Mouse (Mus musculus): ENCODE results near the gene Ctdspl. TPM values are rescaled to one million over a fixed set of nuclear protein-coding genes. Genes with fewer than 3 reads are reported as not detected.
A peak's percentile ranks its signal among the peaks of the same experiment; 100 is the strongest.

Ctdspl gene
- total RNA-seq, 2 experiments from 2014 or later: 34.4 to 38.3 TPM

DNA sequence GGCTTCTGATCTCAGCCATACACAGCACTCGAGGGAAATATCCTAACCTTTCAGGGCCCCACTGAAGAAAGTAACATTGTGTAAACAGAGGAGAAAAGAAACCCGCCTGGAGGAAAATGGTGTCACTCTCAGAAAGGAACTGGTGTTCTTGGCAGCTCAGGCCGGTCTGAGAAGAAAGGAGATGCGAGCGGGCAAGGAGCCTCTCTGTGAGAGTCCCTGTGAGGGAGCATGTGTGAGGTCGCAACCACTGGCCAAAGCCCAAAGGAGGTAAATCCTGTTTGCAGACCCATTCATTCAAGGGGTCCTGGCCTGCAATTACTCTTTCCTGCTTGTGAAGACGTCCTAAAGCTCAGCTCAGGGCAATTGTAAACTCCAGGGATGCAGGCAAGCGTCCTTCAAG, 11.7 kb upstream of the Ctdspl start:
- no peak for DNase-seq (ENCODE audit: low spot score in 2 of 2)
- intact Hi-C loops (cut with DNase I): loop anchor here (10.0 kb wide), 1 partner anchor 280 kb away; no protein-coding TSS in a partner anchor

DNA sequence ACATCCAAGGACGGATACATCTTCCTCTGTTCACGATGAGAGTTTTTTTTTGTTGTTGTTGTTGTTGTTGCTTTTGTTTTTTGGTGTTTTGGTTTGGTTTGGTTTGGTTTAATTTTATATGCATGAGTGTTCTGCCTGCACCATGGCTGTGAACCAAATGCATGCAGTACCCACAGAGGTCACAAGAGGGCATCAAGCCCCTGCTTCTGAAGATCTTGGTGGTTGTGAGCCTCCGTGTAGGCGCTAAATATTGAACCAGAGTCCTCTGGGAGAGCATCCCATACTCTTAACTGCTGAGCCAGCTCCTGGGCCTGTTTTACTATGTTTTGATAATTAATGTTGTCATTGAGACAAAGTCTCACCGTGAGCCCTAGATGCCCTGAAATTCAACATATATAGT, 11.0 kb upstream of the Ctdspl start:
- no peak for DNase-seq (ENCODE audit: low spot score in 2 of 2)
- intact Hi-C loops (cut with DNase I): loop anchor here (10.0 kb wide), 1 partner anchor 280 kb away; no protein-coding TSS in a partner anchor

DNA sequence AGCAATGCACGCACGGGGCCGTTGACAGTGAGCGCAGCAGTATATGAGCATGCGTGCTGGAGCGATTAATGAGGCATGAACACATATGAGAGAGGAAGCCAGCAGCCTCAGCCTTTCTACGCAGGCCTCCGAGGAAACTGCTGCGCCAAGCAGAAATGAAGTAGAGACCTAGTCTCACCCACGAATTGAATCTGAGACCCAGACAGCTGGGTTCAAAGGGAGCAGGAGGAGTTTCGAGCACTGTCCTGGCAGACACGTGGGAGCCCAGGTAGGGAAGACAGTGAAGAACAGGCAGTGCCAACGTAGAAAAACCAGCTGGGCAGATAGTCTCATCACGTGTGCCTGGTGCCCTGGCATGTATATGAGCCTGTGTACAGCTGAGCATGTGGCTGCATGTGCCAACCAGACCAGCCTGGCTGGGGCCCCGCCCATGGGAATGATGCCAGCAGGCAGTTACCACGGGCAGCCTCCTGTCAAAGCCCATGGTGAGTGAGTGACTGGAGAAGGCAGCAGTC, 6.5 kb upstream of the Ctdspl start:
- intact Hi-C loops (cut with DNase I): loop anchor here (1.0 to 10.0 kb wide), 3 partner anchors 148 to 425 kb away; partner anchors contain the start of gene Myd88
- DNase-seq (ENCODE audit: low spot score in 2 of 2): peak; percentile 36 to 37

DNA sequence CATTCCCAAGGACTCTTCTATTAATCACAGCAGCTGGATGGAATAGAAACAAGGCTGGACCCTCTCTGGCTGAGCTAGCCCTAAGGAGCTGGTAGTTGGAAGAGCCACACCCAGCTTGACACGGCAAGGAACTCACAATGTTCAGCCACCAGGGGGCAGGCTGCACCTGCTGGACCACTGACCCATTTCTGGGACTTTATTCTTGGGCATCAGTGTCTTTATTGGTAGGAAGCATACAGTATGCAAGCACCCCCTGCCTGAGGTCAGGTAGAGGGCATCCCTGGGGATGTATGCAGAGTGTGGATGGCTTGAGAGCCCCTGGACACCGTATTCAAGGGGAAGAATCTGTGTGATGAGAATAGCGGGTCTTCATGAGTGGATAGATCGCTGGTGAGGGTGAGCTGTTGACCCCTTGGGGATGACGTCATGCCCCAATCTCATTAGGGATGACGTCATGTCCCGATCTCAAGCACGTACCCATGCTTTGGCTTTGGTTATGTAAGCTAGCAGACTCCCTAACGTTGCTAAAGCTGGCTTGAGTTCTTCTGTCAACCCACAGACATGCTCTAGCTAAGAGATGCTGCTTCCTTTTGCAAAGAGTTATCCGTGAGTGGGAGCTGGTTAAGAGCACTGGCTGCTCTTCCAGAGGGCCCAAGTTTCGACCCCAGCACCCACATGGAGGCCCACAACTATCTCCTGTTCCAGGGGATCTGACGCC, 5.3 kb upstream of the Ctdspl start:
- intact Hi-C loops (cut with DNase I): loop anchor here (1.0 to 10.0 kb wide), 2 partner anchors 146 to 424 kb away; partner anchors contain the start of gene Myd88
- DNase-seq (ENCODE audit: low spot score in 2 of 2): peak; percentile 76 to 78

DNA sequence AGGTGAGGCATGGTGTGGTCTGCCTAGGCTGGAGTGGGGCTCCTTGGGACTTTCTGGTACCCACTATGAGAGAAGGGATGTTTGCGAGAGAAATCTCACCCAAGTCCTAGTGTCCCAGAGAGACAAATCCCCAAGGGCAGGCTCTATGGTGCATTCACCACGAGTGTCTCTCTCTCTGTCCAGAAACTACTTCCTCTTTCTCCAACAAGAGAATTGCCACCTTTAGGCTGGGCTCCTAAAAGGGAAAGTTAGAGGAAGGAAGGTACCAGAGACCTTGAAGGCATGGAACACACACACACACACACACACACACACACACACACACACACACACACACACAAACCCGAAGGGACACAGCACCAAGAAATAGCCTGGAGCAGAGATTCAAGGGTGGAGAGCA, 4.3 kb upstream of the Ctdspl start:
- no peak for DNase-seq (ENCODE audit: low spot score in 2 of 2)
- intact Hi-C loops (cut with DNase I): loop anchor here (10.0 kb wide), 1 partner anchor 423 kb away; the partner anchor contains the start of gene Myd88

DNA sequence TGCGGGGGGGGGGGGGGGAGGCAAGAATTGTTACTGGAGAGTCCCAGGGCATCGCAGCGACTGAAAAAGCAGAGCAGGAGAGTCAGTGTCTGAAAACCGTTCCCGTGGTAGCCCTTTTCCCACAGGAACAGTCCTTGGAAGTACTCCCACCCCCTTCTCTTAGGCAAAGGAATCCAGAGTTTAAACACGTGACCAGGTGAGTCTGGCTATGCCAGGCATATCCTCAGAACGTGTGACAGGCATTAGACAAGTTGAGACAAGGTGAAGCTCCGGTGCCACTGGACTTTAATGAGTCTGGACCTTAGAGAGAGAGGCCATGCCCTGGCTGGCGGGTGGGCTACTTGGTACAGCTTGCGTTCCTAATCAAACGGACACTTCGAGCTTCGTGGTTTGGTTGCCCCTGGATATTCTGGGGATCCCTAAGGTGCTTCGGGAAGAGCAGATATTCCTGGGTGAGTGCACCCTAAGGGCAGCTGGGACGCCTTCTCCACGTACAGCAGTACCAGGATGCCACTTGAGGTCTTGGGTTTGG, 1.6 kb upstream of the Ctdspl start:
- no peak for DNase-seq (ENCODE audit: low spot score in 2 of 2)
- intact Hi-C loops (cut with DNase I): loop anchor here (5.0 to 10.0 kb wide), 3 partner anchors 53 to 420 kb away; partner anchors contain the start of gene Myd88

DNA sequence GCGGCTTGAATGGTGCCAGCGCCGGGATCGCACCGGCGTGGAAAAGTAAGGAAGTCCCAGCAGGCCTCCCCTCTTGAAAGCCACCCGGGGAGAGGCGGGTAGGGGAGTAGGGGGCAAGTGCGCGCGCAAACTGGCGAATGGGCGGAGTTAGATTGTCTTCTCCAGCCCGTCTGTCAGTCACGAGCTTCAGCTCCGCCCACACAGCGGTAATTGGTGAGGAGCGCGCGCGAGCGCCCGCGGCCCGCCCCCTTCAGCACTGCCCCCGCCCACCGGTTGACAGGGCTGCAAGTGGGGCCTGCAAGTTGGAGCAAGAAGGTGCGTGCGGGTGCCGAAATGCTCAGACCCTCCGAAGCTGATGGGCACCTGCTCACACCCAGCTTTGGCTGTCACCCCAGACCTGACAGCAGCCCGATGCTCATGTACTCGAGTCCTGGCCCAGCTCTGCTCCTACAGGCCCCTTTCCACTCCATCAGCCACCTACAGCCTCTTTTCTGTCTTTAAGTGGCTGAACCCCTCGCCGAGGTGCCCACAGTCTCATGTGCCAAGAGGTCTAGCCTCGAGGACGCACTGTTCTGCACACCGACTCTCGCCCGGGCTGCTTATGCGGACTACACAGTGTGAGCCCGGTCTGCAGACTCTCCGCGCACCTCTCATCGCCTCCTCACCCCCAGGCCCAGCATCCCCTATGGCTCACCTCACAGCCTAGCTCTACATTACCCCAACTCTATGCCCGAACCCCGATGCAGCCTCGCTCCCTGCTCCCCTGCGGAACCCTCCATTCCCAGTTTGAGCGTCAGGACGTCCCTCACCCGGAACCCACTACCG, 755 bp upstream of the Ctdspl start:
- peak; percentile 91 to 92 for DNase-seq (ENCODE audit: low spot score in 2 of 2)
- intact Hi-C loops (cut with DNase I): loop anchor here (2.0 to 10.0 kb wide), 4 partner anchors 52 to 419 kb away; partner anchors contain the start of gene Myd88

DNA sequence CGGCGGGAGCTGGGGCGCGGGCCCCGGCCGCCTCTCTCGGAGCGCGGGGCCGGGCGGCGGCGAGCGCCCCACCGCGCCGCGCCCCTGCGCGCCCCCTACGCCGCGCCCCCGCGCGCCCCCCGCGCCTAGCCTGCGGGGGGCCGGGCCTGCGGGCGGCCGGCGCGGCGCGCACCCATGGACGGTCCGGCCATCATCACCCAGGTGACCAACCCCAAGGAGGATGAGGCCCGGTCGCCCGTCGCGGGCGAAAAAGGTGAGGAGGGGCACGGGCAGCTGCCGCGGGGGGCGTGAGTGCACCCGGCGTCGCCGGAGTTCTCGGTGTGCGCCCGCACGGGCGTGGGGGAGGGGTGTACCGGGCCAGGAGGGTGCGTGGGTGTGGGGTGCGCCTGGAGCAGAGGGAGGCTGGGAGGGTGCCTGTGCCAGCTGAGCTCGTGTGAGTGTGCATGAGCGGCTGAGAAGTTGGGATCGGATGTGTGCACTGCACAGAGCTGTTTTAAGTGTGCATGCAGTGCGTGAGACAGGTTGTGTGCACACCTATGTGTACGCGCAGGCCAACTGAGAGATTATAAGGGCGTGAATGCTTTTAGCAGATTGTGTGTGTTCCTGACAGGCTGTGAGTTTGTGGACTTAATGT, 552 bp downstream of the Ctdspl start:
- intact Hi-C loops (cut with DNase I): loop anchor here (2.0 to 10.0 kb wide), 4 partner anchors 50 to 418 kb away; partner anchors contain the start of gene Myd88
- DNase-seq (ENCODE audit: low spot score in 2 of 2): peak; percentile 72 to 83

DNA sequence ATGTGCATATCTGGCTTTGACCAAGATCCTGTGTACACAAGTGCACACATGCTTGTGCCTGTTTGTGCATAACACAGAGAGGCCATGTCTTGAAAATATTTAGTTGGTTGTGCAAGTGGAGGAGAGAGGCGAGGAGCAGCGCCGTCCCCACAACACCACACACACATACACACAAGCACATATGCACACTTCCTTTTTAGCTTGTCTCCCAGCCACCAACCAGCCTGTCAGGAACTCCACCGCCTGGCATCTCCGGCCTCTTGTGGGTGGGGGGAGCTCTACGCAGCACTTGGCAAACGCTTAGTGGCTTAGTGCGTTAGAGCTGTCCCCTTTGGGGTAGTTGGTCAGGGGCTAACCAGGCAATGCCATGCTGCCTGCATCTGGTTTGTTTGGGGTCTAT, 1.2 kb downstream of the Ctdspl start:
- peak; percentile 42 to 57 for DNase-seq (ENCODE audit: low spot score in 2 of 2)
- intact Hi-C loops (cut with DNase I): loop anchor here (2.0 to 10.0 kb wide), 4 partner anchors 50 to 417 kb away; partner anchors contain the start of gene Myd88

DNA sequence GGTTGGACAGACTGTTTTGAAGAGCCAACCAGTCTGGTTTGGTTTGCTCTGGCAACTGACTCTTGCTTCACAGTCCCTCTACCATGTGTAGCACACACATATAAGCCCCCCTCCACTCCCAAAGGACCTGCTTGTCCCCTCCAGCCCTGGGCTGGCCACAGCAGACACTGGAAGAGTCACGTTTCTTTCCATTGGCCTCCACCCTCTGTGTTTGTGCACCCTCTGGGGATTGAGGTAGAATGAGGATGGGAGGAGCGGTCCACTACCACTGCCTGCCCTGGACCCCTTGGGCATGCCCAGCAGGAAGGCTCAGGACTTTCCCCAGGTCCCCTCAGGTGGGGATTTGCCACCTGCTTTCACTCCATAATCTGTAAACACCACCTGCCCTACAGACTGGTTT, 1.8 kb downstream of the Ctdspl start:
- intact Hi-C loops (cut with DNase I): loop anchor here (5.0 to 10.0 kb wide), 3 partner anchors 49 to 417 kb away; partner anchors contain the start of gene Myd88
- DNase-seq (ENCODE audit: low spot score in 2 of 2): no peak

DNA sequence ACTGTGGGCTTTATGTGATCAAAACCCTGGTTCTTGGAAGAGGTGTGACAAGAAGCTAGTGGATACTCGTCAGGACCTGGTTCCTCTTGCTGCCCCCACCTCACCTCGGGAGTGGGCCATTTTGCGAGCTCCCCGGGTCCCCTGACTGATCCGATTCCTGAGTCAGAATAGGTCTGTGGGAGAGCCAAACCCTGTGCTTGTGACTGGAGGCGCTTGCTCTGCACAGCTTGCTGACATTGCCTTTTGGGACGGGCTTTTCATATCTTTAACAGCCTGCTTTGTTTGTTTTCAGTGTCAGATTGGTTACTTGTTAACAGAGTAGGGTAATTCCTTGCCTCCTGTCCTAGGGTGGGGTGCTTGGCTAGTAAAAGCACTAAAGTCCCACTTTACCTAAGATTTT, 2.4 kb downstream of the Ctdspl start:
- intact Hi-C loops (cut with DNase I): loop anchor here (5.0 to 10.0 kb wide), 3 partner anchors 49 to 416 kb away; partner anchors contain the start of gene Myd88
- DNase-seq (ENCODE audit: low spot score in 2 of 2): no peak

DNA sequence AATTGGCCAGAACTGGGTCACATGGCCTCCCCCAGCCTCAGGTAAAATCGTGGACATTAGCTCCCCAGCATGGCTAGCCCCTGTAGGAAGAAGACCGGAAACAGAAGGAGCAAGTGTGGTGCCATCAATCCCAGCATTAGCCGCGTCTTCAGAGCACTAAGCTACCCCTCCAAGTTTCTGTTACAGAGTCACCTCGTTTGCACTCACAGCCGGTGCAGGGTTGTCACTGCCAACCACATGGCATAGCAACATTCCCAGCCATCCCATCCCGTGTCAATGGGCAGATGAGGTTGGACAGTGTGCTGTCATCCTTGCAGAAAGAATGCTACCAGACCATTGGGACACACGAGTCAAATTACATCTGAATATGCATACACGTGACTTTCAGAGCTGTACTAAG, 4.4 kb downstream of the Ctdspl start:
- intact Hi-C loops (cut with DNase I): no loop called here
- no peak for DNase-seq (ENCODE audit: low spot score in 2 of 2)

DNA sequence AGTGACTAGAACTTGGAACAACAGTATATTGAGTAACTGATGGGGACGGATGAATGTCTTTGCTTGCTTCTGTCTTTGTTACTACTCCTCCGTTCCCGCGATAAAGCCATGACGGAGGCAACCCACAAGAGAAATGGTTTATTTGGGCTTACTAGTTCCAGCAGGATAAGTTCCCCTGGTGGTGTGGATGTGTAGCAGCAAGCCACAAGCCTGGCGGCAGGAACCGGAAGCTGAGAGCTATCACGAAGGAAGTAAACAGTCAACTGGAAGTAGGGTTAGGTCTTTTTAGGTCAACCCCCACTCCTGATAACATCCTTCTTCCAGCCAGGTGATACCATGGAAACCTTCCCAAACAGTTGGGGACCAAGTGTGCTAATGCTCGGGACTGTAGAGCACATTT, 7.5 kb downstream of the Ctdspl start:
- intact Hi-C loops (cut with DNase I): no loop called here

DNA sequence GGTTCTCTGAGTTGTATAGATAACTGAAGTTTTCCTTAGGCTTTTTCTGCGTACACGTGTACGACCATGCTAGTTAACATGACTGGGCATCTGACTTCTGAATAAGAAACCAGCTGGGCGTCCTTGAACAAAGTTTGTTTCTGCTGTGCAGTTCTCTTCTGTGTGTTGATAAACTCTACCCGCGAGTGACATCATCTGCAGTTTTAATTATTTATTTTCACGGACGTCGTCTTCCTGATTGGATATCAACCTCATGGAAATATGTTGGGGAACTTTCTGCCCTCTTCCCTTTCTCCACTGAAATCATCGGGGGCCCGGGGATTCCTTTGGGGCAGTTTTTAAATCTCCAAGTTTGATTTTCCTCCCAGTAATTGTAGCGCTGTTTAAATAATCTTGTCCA, 8.1 kb downstream of the Ctdspl start:
- no peak for DNase-seq (ENCODE audit: low spot score in 2 of 2)
- intact Hi-C loops (cut with DNase I): no loop called here

More for the DNA sequence above, 7.5 kb downstream of the Ctdspl start:
- DNase-seq (ENCODE audit: low spot score in 2 of 2): no peak

DNA sequence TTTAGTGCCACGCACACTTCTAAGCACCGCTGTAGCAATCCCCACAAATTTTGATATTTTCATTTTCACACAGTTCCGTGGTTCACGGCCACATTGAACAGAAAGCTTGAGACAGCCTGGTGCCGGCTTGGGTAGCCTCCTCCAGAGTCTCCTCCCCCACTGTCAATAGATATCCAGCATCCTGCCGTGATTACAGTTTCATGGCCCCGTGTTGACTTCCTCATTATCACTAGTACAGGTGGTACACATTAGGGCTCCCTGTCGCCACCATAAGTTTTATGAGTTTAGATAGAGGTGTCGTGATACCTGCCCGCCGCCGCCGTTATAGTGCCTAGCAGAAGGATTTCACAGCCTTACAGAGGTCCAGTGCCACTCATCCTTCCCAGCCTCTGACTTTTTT, 8.8 kb downstream of the Ctdspl start:
- intact Hi-C loops (cut with DNase I): no loop called here
- DNase-seq (ENCODE audit: low spot score in 2 of 2): no peak

DNA sequence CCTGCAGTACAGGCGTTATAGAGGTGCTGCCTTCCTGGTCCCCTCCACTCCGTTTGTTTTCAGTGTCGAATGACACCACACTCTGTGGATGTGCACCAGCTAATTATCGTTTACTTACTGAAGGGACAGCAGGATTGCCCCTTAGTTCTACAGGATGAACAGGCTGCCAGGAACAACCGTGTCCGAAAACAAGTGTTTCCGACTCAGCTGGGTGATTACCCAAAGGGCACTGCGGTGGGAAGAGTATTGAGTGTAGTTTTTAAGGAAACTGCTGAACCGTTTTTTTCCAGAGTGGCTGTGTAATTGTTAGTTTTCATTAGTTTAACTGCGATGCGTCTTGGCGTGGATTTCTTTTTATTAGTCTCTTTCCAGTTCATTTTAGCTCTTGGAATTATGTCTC, 9.8 kb downstream of the Ctdspl start:
- no peak for DNase-seq (ENCODE audit: low spot score in 2 of 2)
- intact Hi-C loops (cut with DNase I): no loop called here

DNA sequence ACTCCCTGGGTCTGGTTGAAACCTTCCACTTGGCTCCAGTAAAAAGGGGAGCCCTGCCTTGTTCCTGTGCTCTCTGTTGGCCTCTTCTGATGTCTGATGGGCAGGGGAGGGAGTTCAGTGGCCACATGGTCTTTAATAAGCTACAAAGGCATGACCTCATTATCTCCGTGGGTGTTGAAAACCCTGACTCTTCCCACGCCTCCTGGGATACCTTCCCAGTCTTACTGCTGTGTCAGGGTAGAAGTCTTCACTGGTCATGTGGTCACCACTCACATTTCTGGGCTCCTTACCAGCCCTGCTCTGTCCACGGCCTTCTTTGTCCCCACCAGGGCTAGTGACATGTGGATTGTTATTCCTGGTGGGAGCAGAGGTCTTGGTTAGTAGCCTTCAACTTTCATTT, 11.3 kb downstream of the Ctdspl start:
- intact Hi-C loops (cut with DNase I): no loop called here
- DNase-seq (ENCODE audit: low spot score in 2 of 2): no peak

DNA sequence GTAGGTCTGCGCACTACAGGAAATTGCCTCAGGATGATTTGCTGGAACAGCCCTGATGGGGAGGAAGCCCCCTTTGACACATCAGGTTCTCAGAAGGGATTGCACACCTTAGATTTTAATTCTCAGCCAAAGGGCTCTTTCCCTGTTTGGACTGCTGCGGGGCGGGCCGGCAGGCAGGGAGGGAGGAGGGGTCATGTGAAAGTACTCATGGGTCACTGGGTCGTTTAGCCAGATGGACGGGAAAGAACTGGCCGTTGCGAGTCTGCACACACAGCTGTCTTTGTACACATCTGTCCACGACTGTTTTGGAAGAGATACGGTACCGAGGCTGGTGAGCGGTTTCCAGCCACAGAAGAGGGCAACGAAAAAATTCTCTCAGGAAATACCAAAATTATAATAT, 13.2 kb downstream of the Ctdspl start:
- no peak for DNase-seq (ENCODE audit: low spot score in 2 of 2)
- intact Hi-C loops (cut with DNase I): no loop called here

DNA sequence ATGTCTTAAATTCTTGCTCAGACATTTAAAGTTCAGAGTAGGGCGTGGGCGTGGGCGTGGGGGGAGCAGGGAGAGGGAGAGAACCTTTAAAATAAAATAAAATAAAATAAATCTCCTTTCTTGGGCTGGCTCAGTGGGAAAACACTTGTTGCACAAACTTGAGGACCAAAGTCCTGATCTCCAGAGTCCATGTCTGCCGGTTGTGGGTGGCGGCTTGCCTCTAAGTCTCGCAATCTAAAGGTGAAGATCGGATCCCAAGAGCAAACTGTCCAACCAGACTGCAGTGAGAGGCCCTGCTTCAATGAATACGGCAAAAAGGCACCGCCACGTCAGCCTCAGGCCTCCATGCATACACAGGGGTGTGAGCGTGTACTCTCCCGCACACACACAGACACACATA, 13.6 kb downstream of the Ctdspl start:
- no peak for DNase-seq (ENCODE audit: low spot score in 2 of 2)
- intact Hi-C loops (cut with DNase I): no loop called here

All from left cerebral cortex, postnatal 36 days (tissue).